Mouse (Mus musculus): ENCODE results near the gene Ergic1. TPM values are rescaled to one million over a fixed set of nuclear protein-coding genes. Genes with fewer than 3 reads are reported as not detected.

Ergic1 gene
- polyA plus RNA-seq, 1 experiment from 2014 or later = 115 TPM

GRCm38 (mm10) chr17:26564439-26564838, 3.1 kb downstream of the Ergic1 start:
- no peak overlapping the region for H3K4me2 ChIP-seq
- no peak overlapping the region for H3K9ac ChIP-seq
- no peak overlapping the region for H3K4me3 ChIP-seq
- no peaks in the 10 kb centered on the region; the same call in 1 of the 2 replicates for H3K9me3 ChIP-seq (replicated peaks)
- 76% methylated on average over 9 of the region's 9 CpGs for WGBS
- ATAC-seq (ENCODE audit: insufficient number of reproducible peaks, low FRiP score) = no peak
- H3K4me1 ChIP-seq (replicated peaks) = peaks cover 31% of the 10 kb centered on the region
- no peak overlapping the region for H3K27ac ChIP-seq (ENCODE audit: poor library complexity, severe bottlenecking)
- H3K36me3 ChIP-seq = peaks cover 61% of the 10 kb centered on the region
- H3K27me3 ChIP-seq (replicated peaks) = no peaks in the 10 kb centered on the region

- H3K4me2 ChIP-seq = no peak overlapping the region
- H3K4me1 ChIP-seq (replicated peaks) = peaks cover 39% of the 10 kb centered on the region
- WGBS = 79% methylated on average over 8 of the region's 8 CpGs
- H3K9ac ChIP-seq = no peak overlapping the region
- no peaks in the 10 kb centered on the region for H3K27me3 ChIP-seq (replicated peaks)
- H3K36me3 ChIP-seq = peaks cover 79% of the 10 kb centered on the region
- H3K4me3 ChIP-seq = no peak overlapping the region
- H3K9me3 ChIP-seq (replicated peaks) = no peaks in the 10 kb centered on the region; the same call in 1 of the 2 replicates
- no peak overlapping the region for H3K27ac ChIP-seq (ENCODE audit: poor library complexity, severe bottlenecking)
- ATAC-seq (ENCODE audit: insufficient number of reproducible peaks, low FRiP score) = no peak
Observed at GRCm38 (mm10) chr17:26567142-26567817, 6.0 kb downstream of the Ergic1 start.

DNA sequence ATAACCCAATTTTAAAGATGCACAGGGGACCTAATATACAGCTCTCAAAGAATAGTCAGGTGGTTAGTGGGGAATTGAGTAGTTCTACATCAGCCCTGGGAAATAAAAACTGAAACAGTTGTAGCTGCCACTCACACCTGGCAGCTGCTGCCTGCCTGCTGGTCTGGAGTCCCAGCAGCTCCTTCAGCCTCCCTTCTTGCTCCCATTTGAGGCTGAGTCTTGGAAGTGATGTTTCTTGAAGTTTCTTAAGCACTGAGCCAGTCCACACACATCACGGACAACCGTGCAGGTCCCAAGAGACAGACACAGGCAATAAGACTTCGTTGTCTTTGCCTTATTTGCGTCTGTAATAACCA, 6.5 kb downstream of the Ergic1 start:
- H3K4me2 ChIP-seq = no peak overlapping the region
- H3K36me3 ChIP-seq = peaks cover 84% of the 10 kb centered on the region
- WGBS = 95% methylated on average over 4 of the region's 4 CpGs
- H3K27me3 ChIP-seq (replicated peaks) = no peaks in the 10 kb centered on the region
- H3K4me1 ChIP-seq (replicated peaks) = peaks cover 34% of the 10 kb centered on the region
- no peaks in the 10 kb centered on the region; the same call in 1 of the 2 replicates for H3K9me3 ChIP-seq (replicated peaks)
- no peak overlapping the region for H3K27ac ChIP-seq (ENCODE audit: poor library complexity, severe bottlenecking)
- no peak overlapping the region for H3K4me3 ChIP-seq
- H3K9ac ChIP-seq = no peak overlapping the region
- ATAC-seq (ENCODE audit: insufficient number of reproducible peaks, low FRiP score) = no peak

DNA sequence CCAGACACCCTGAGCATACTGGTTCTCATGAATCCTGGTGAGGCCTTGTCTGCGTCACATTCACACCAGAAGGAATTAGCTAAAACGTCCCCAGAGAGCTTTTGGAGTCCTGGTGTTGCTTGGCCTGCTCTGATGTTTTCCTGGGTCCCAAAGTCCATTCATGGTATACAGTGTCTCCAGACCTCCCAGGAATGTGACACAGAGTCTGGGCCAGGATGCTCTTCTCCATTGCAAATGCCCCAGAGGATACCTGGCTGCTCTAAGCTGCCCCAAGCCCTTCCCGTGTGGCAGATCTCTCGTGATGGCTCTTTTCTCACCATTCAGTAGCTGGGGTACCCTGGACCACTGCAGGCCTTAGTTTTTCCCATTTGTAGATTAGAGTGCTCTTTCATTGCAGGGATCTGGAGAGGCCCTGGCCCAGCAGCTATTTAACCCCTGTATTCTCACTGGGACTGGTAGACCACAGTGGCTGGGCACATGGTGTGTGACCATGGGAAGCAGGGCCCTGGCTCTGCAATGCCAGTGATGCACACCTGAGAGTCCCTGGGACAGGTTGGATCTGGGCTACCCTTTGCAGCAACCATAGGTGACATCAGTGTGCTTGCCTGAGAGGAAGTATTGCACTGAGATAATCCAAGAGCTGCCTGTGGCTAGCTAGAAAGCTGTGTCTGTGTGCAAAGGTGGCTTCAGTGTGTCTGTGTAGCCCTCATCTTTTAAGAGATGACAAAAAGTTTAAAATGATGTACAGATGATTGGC, 8.5 kb downstream of the Ergic1 start:
- no peak overlapping the region for H3K4me2 ChIP-seq
- no peak overlapping the region for H3K4me3 ChIP-seq
- H3K4me1 ChIP-seq (replicated peaks) = peaks cover 34% of the 10 kb centered on the region
- ATAC-seq (ENCODE audit: insufficient number of reproducible peaks, low FRiP score) = no peak
- peaks cover 67% of the 10 kb centered on the region for H3K36me3 ChIP-seq
- H3K27me3 ChIP-seq (replicated peaks) = no peaks in the 10 kb centered on the region
- WGBS = 84% methylated on average over 4 of the region's 4 CpGs
- no peaks in the 10 kb centered on the region; the same call in 1 of the 2 replicates for H3K9me3 ChIP-seq (replicated peaks)
- H3K27ac ChIP-seq (ENCODE audit: poor library complexity, severe bottlenecking) = no peak overlapping the region
- no peak overlapping the region for H3K9ac ChIP-seq

GRCm38 (mm10) chr17:26570651-26571118, 9.4 kb downstream of the Ergic1 start:
- WGBS = 58% methylated on average over 11 of the region's 11 CpGs
- peaks cover 43% of the 10 kb centered on the region for H3K4me1 ChIP-seq (replicated peaks)
- H3K27ac ChIP-seq (ENCODE audit: poor library complexity, severe bottlenecking) = no peak overlapping the region
- H3K27me3 ChIP-seq (replicated peaks) = no peaks in the 10 kb centered on the region
- H3K9me3 ChIP-seq (replicated peaks) = no peaks in the 10 kb centered on the region; the same call in 1 of the 2 replicates
- no peak overlapping the region for H3K4me2 ChIP-seq
- no peak overlapping the region for H3K4me3 ChIP-seq
- peaks cover 67% of the 10 kb centered on the region for H3K36me3 ChIP-seq
- ATAC-seq (ENCODE audit: insufficient number of reproducible peaks, low FRiP score) = 0 out of 2 replicates have a peak, but pooled peaks have one; percentile 12
- H3K9ac ChIP-seq = no peak overlapping the region

DNA sequence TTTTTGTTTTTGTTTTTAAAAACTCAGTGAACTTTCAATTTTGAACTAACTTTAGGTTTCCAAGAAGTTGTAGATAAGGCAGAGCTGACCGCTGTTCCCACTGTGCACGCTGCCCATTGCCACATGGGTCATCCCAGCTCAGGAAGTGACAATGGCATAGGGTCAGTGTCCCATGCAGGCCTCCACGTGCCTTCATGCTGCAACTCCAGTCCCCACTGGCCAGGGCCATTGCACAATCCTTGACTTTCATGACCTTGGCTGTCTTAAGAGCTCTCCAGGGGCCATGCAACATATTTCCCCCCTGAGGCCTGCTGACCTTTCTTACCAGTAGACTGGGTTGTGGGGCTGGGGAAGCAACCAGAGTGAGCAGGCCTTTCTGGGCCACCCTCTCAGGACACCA, 10.1 kb downstream of the Ergic1 start:
- no peaks in the 10 kb centered on the region for H3K27me3 ChIP-seq (replicated peaks)
- ATAC-seq (ENCODE audit: insufficient number of reproducible peaks, low FRiP score) = no peak
- H3K9me3 ChIP-seq (replicated peaks) = no peaks in the 10 kb centered on the region; the same call in 1 of the 2 replicates
- H3K4me3 ChIP-seq = no peak overlapping the region
- no peak overlapping the region for H3K4me2 ChIP-seq
- peaks cover 50% of the 10 kb centered on the region for H3K4me1 ChIP-seq (replicated peaks)
- H3K9ac ChIP-seq = no peak overlapping the region
- WGBS = 63% methylated on average over 3 of the region's 3 CpGs
- no peak overlapping the region for H3K27ac ChIP-seq (ENCODE audit: poor library complexity, severe bottlenecking)
- peaks cover 60% of the 10 kb centered on the region for H3K36me3 ChIP-seq

DNA sequence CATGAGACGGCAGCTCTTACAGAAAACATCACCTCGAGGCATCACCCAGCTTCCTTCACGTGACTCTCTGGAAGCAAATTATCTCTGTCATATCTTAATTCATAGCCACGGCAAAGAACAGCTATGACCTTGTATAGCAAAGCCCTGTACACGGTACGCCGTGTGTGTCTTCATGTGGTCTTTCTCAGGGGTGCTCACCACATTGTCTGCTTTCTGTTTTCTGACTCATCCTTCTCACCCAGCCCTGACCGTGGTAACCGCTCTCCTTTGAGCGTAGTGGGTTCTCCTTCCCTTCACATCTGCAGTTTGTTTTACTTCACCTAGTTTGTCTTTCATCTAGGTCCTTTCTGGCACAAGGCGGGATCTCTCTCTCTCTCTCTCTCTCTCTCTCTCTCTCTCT, 11.0 kb downstream of the Ergic1 start:
- Histone ChIP-seq H3K9ac (no peak overlapping the region), H3K4me2 (no peak overlapping the region), H3K27ac (ENCODE audit: poor library complexity, severe bottlenecking) (no peak overlapping the region), H3K36me3 (peaks cover 51% of the 10 kb centered on the region), H3K4me3 (no peak overlapping the region), H3K9me3 (replicated peaks) (no peaks in the 10 kb centered on the region), H3K4me1 (replicated peaks) (peaks cover 59% of the 10 kb centered on the region), H3K27me3 (replicated peaks) (no peaks in the 10 kb centered on the region)
- ATAC-seq (ENCODE audit: insufficient number of reproducible peaks, low FRiP score) = no peak
- WGBS = 91% methylated on average over 11 of the region's 11 CpGs

DNA sequence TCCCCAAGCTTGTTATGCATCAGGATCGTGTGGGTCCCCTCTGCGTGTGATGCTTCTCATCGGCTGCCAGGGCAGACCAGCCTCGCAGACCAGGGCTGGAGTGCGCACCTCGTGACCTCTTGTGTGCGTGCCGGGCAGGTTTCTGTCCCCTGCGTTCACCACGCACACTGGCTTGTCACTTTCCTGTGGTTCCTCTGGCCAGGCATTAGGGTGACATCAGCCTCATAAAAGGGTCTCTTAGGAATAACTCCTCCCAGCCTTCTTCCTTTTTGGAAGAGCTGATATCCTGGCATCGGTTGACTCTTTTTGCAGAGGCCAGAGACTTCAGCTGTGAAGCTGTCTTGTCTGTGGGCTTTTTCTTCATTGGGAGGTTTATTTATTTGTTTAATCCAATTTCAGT, 12.8 kb downstream of the Ergic1 start:
- ATAC-seq (ENCODE audit: insufficient number of reproducible peaks, low FRiP score) = no peak
- H3K27ac ChIP-seq (ENCODE audit: poor library complexity, severe bottlenecking) = 0 out of 2 replicates have a peak overlapping the region, but pooled peaks have one; percentile 39
- no peaks in the 10 kb centered on the region for H3K27me3 ChIP-seq (replicated peaks)
- H3K9ac ChIP-seq = peak overlapping the region; percentile 18; the same call in 1 of the 2 replicates
- H3K4me1 ChIP-seq (replicated peaks) = peaks cover 78% of the 10 kb centered on the region
- no peak overlapping the region for H3K4me2 ChIP-seq
- H3K36me3 ChIP-seq = peaks cover 33% of the 10 kb centered on the region
- no peak overlapping the region for H3K4me3 ChIP-seq
- no peaks in the 10 kb centered on the region for H3K9me3 ChIP-seq (replicated peaks)
- WGBS = 63% methylated on average over 11 of the region's 11 CpGs

GRCm38 (mm10) chr17:26574701-26575100, 13.4 kb downstream of the Ergic1 start:
- Histone ChIP-seq H3K9me3 (replicated peaks) (no peaks in the 10 kb centered on the region), H3K27ac (ENCODE audit: poor library complexity, severe bottlenecking) (no peak overlapping the region), H3K36me3 (peaks cover 29% of the 10 kb centered on the region), H3K4me1 (replicated peaks) (peaks cover 83% of the 10 kb centered on the region), H3K4me2 (no peak overlapping the region), H3K27me3 (replicated peaks) (no peaks in the 10 kb centered on the region), H3K9ac (no peak overlapping the region), H3K4me3 (no peak overlapping the region)
- 74% methylated on average over 5 of the region's 5 CpGs for WGBS
- no peak for ATAC-seq (ENCODE audit: insufficient number of reproducible peaks, low FRiP score)

GRCm38 (mm10) chr17:26575786-26576690, 14.7 kb downstream of the Ergic1 start:
- no peaks in the 10 kb centered on the region for H3K27me3 ChIP-seq (replicated peaks)
- no peak overlapping the region for H3K4me3 ChIP-seq
- no peak overlapping the region for H3K4me2 ChIP-seq
- 0 out of 2 replicates have a peak, but pooled peaks have one; percentile 13 for ATAC-seq (ENCODE audit: insufficient number of reproducible peaks, low FRiP score)
- WGBS = 71% methylated on average over 12 of the region's 12 CpGs
- peaks cover 79% of the 10 kb centered on the region for H3K4me1 ChIP-seq (replicated peaks)
- peaks cover 27% of the 10 kb centered on the region for H3K36me3 ChIP-seq
- H3K9ac ChIP-seq = peak overlapping the region; percentile 52; the same call in 1 of the 2 replicates
- 0 out of 2 replicates have a peak overlapping the region, but pooled peaks have one; percentile 18 for H3K27ac ChIP-seq (ENCODE audit: poor library complexity, severe bottlenecking)
- H3K9me3 ChIP-seq (replicated peaks) = no peaks in the 10 kb centered on the region
